Mouse (Mus musculus): ENCODE results near the gene Evl. TPM values are rescaled to one million over a fixed set of nuclear protein-coding genes. Genes with fewer than 3 reads are reported as not detected.

Evl gene
- total RNA-seq, 2 experiments from 2014 or later, result 260 to 266 TPM

DNA sequence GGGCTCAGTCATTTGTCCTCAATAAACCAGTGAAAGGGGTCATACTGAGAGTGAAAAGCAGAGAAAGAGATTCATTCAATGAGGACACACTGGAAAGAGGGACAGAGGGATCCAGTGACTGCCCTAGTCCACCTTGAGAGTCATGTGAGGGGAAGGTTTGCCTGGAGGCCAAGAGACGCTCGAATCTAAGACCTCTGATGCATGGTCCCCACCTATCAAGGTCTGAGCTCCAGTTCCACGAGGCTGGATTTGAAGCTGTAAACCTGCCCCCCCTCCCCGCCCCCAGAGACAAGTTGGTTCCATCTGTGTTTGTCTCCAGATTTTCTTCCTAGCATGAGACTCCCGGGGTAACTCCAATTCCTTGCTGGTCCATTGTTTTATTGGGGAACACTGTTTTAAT lies 161.3 kb downstream of the Evl start:
- intact Hi-C loops (cut with DNase I), result no loop called here
- DNase-seq (ENCODE audit: low spot score in 2 of 2), result no peak

GRCm38 (mm10) chr12:108718485-108718884 lies 164.0 kb downstream of the Evl start:
- intact Hi-C loops (cut with DNase I), result no loop called here
- DNase-seq (ENCODE audit: low spot score in 2 of 2), result no peak

DNA sequence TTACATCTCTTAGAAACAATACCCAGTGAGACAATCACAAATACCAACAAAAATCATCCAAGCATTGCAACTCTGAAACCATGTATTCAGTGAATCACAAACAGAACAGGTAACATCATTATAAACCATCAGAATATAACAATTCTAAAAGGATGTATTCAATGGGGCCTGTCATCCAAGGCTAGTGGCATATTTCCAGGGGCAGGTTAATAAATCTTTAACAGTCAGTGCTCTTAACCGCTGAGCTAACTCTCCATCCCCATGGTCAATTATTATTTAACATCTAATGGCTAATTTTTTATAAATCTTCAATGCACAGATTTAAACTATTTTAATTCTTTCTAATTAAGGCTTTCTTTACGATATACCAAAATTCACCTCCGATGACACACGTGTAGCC lies 167.9 kb downstream of the Evl start:
- DNase-seq (ENCODE audit: low spot score in 2 of 2), result no peak
- intact Hi-C loops (cut with DNase I), result no loop called here

DNA sequence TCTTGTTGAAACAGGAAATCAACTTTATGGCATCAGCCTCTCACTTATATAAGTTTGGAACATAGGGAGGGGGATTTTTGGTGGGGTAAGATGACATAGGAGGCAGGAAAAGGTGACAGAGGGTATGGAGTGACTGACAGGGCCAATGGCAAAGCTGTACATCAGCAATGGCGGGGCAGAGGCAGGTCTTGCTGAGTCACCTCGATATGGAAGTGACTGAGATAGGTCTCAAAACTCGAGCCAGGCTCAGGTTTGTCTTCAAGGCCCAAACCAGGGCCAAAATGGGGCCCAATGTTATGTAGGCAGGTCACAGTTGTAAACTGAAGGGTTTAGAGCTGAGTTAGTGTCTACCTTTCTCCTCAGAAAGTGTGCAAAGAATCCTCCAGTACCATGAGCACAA lies 169.3 kb downstream of the Evl start:
- intact Hi-C loops (cut with DNase I), result no loop called here
- no peak for DNase-seq (ENCODE audit: low spot score in 2 of 2)

- DNase-seq (ENCODE audit: low spot score in 2 of 2), result no peak
- intact Hi-C loops (cut with DNase I), result no loop called here
Measured at GRCm38 (mm10) chr12:108734386-108734785, 179.9 kb downstream of the Evl start.

- intact Hi-C loops (cut with DNase I), result no loop called here
Measured at GRCm38 (mm10) chr12:108737838-108738237, 183.3 kb downstream of the Evl start.

More at GRCm38 (mm10) chr12:108737838-108738237, 183.3 kb downstream of the Evl start:
- DNase-seq (ENCODE audit: low spot score in 2 of 2), result no peak

Small RNAs within 50 kb of the gene (microRNA-seq; reads per million reads assigned to microRNA genes)
- gene Gm23872 (0 reads per million in 2 experiments), gene Mir342 (4,336 to 5,185 reads per million in 2 experiments)

Other genes starting within 250 kb of the Evl start
- gene Hhipl1, start 248.4 kb upstream of the Evl start, total RNA-seq (2021), result 1 to 10 TPM; 6.9 to 7.1 TPM
- gene Cyp46a1, start 220.3 kb upstream of the Evl start, total RNA-seq (2021), result 100 to 1,000 TPM; 295 to 302 TPM
- 10 to 100 TPM; 66.0 to 69.3 TPM for gene Eml1, start 183.8 kb upstream of the Evl start, total RNA-seq (2021)
- 1 to 10 TPM; 4.0 to 4.2 TPM for gene Degs2, start 147.6 kb downstream of the Evl start, total RNA-seq (2021)
- 10 to 100 TPM; 46.9 to 49.8 TPM for gene Yy1, start 238.3 kb downstream of the Evl start, total RNA-seq (2021)

Data from left cerebral cortex, postnatal 25 days (tissue).